Mouse (Mus musculus) large intestine, adult 2 months (tissue): ENCODE results near the gene Utrn. TPM values are rescaled to one million over a fixed set of nuclear protein-coding genes. Genes with fewer than 3 reads are reported as not detected.
A peak's percentile ranks its signal among the peaks of the same experiment; 100 is the strongest.

Experiments
- DNase-seq: peaks from one replicate; pipeline ENCODE4 v3.0.0-alpha.2; 2012; ENCODE audit warnings: low read depth, low spot score
- WGBS: fragments of 180-500 bp; shearing (Covaris S2); methylation state at CpG from one replicate; pipeline ENCODE4 v1.1.7; 2018; 5-methylcytosine and 5-hydroxymethylcytosine counted together
- polyA plus RNA-seq: library from polyadenylated mRNA; depleted of rRNA; stranded (reverse); fragments of >200 nt; gene quantifications from 2 replicates; pipeline ENCODE4 v1.2.3, GENCODE M21; 2012

Utrn gene
- polyA plus RNA-seq, 1 experiment, result 10.5 TPM

DNA sequence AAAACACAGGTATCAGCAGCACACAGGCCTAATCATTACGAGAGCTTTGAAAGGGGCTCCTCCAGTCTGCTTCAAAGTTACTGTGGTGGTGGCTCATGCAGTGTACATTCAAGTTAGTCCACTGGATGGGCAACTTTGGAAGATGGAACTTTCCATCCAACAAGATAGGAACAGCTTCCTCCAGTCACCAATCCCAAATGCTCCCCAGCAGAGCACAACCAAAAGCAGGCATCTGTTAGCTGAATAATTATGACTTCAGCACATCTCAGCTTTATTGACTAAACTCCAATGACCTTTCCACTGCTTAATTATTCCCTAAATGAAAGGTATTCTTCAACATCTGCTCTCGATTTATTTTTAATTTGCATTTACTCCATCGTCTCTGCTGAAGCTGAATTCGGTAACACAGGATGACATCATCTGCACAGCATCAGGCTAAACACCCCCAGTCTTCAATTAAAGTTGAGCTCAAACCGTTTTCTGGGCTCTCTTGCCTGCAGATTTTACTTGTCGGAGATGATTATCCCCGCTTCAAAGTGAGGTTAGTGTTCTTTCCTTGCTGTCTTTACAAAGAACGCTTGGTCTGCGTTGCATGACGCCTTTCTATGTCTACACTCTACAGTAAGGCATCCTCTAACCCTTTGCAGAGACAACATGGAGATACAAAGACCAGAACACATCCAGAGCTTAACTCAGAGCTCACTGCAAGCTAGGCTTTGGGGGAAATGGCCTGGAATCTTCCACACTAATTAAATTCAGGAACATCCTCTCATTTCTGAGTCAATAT lies 20.6 kb downstream of the Utrn start:
- no peak for DNase-seq
- WGBS, result 83% methylated on average over 10 of the region's 10 CpGs

DNA sequence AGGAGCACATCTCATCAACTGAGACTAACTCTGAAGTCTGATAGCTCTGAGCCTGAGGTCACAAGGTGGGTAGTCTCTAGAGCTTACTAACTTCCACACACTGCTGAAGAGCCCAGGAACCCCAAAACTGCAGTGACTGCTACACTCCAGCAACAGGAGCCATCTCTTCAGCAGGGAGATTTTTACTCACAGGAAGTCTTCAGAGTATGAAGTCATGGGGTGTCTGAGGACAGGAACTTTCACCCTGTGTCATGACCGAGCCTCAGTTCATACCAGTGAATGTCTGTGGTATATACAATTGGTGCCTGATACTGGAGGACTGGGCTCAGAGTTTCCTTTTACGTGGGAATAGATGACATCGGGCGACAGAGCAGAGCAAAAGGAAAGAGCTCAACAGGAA lies 26.6 kb downstream of the Utrn start:
- WGBS, result 74% methylated on average over 4 of the region's 4 CpGs
- no peak for DNase-seq

DNA sequence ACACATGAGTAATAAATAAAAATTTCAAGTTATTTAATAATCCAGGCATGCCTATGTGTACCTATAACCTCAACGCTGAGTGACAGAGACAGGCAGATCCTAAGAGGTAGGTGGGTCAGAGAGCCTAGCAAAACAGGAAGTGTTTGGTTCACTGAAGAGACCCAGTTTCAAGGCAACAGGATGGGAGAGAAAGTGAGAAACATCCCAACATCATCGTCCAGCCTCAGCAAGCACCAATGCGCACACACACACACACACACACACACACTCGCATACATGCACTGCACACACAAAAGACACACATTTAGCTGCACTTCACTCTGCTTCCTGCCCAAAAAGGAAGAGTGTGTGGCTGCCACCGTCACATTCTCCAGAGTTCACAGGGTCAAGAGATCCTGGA lies 27.7 kb downstream of the Utrn start:
- DNase-seq, result no peak
- whole genome bisulfite sequencing, result 82% methylated on average over 5 of the region's 5 CpGs

DNA sequence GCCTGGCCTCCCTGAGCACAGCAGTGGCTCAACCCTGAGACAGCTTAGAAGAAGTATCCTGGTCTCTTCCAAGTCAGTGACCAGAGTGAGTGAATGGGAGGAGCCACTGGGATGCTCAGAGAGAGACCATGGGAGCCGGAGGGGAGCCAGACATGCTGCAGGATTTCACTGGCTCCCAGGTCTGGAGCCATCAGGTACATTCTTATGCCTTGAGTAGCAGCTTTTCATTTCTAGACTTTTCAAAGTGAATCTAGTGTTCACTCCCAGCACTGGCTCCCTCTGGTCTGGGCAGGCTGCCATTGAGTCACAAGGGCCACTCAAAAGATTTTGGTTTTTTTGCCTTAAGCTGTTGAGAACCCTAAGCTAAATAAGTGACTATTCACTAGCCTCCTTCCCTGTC lies 31.5 kb downstream of the Utrn start:
- 78% methylated on average over 1 of the region's 1 CpGs for WGBS
- DNase-seq, result no peak

DNA sequence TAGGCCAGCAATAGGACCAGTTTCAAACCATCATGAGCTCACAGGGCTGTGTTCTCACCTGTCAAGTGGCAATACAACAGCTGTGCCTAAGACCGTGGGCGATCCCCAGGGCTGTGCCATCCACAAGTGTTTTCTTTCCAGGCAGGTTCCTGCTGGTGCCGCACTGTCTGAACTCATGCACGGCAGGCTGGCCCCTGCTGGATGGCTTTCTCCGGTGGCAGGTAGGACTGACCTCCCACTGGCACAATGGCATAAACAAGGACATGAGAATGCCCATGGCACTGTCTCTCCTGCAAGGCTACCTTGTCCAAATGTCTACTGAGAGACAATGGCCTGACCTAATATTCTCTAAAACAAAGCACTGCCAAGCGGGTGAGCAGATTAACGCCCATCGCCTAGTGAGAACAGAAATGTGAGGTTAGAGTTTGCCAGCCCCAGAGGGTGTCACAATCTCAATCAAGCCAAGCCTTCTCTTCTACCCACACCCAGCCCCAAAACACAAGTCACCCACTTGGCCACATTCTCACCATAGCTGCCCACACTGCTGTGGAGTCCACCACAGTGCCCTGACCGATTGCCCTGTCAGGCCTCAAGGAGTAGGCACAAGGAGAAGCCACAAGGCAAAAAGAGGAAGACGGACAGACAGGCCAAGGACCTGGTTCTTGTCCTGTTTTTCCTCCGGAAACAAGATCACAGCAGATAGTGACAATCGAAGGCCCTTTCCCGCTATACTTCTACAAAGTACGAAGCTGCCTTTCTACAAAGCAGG lies 32.9 kb downstream of the Utrn start:
- no peak for DNase-seq
- WGBS, result 92% methylated on average over 14 of the region's 14 CpGs

DNA sequence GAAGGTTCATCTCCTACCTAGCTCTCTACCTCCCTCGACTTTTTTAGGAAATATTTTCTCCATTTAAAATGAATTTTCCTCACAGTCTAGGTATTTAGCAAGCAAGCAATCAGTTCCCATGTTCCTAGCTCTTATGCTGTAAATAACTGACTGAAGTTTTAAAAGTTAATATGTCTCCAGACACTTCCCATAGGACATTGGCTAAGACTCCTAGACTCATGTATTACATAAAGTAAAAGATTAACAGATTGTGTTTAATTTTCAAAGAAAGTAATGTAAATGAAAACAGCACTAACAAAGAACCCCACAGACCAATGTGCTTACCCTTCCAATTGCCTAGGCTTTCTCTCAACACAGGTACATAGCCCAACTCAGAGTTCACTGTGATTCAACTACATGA lies 35.0 kb downstream of the Utrn start:
- DNase-seq, result no peak
- WGBS, result 26% methylated on average over 1 of the region's 1 CpGs

DNA sequence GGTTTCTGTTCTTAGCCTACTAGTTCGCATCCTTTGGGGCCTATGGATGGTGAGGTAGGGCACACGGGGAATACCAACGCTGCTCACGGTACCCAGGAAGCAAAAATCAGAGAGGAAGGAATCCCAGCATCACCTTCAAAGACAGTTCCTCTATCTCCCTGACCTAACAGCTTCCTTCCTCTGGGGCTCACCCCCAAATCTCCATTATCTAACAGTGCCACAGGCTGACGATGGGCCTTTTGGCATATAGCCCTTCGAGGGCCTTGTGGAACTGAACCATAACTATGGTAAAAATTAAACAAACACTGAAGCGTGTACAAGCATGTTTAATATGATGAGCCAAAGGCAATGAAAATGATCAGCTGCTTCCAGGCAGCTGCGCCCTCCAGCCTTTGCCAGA lies 37.0 kb downstream of the Utrn start:
- no peak for DNase-seq
- WGBS, result 62% methylated on average over 8 of the region's 8 CpGs

DNA sequence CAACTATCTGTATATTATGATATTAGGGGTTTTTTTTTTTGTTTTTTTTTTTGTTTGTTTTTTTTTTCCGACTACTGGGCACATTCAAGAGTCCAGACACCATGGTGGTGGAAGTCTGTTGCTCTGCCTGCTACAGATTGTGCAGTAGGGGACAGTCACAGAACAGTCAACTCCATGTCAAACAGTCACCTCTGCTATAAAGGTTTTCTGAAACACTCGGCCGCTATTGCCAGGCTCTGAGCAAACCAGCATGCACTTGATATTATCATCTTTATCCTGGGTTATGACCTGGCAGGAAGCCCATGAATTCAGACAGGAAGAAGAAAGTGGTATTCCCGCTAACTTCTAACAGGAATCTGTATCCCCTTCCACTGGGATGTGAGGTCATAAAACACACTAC lies 41.4 kb downstream of the Utrn start:
- WGBS, result 24% methylated on average over 4 of the region's 4 CpGs
- no peak for DNase-seq

DNA sequence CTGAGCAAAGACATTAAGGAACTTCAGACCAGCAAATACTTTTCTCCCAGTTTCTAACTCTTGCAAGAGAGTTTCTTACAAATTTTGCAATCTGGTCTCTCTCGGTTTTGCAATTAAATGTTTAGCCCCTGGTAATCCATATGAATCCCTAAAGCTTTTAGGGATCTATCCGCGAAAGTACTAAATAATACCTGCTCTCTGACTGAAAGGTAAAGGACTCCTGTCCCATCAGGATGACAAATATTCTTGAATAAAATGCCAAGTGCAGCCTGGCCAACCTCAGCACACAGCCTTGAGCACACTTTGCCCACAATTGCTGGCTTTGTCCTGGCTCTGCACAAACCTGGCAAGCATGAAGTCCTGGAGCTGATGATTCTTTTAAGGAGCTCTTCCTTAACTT lies 41.9 kb downstream of the Utrn start:
- no peak for DNase-seq

DNA sequence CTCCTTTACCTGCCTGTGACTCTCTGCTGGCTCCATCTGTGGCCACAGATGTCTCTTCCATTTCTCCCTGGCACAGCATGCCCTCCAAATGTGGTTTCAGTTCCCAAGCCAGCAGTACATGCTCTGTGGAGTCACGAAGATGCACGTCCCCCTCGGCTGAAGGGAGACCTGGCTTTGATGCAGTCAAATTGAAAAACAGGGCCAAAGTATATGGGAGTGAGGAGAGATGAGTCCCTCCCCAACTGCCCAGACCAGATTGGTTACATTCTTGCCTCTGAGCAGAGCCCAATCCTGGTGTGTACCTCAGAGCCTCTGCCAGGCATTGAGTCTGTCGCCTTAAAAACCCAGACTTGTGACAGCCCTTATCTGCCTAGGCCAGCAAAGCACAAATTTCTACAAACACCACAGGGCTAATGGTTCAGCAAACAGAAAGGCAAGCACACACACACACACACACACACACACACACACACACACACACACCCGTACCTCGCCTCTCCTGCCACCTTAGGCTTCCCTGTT lies 42.3 kb downstream of the Utrn start:
- WGBS, result 32% methylated on average over 6 of the region's 6 CpGs
- DNase-seq, result peak; percentile 31

More for the DNA sequence above, 41.9 kb downstream of the Utrn start:
- WGBS, result 53% methylated on average over 3 of the region's 3 CpGs

DNA sequence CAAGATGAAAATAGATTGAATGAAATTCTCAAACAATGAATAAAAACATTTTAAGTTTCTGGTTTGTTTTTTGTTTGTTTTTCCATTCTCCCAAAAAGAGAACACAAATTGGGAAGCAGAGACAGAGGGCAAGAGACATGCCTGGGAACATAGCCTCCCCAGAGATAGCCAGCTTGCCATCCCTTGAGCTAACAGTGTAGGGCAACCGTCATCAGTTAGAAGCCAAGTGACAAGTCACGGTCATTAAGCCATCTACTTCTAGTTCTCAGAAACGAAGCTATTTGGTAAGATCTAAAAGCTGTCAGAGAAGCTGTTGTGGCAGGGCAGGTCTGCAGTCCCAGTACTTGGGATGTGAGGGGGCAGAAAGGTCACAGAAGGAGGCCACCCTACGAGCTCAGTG lies 44.8 kb downstream of the Utrn start:
- DNase-seq, result no peak
- WGBS, result 66% methylated on average over 4 of the region's 4 CpGs

DNA sequence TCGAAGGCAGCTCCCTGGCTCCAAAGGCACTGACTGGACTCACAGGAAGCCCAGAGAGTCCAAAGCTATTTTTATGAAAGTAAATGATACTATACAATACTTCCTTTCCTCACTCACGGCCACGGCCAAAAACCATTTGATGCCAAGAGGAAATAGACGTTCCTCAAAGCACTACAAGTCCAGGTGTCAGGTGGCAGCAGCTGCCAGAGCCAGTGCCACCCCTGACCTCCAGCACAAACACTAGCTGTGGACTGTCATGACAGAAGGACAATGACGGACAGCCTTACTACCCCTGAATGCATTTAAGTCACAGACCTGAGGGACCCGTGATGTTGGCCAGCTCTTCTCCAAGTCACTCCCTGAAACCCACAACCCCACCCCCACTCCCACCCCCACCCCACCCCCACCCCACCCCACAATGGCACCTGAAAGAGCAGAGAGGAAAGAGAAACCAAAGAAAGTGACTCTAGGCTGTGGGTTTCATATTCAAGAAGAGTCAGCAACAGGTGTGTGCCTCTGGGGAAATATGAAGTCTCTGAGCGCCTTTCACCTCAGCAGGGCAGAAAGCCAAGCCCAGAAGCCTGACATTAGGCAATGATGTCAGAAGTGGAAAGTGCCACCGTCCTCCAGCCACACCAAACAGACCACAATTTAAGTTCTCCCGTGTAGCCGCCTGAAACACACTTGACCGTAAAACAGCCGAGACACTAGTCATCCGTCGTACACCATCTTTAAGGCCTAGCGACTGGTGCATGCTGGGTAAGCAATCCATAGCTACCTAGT lies 45.5 kb downstream of the Utrn start:
- peak; percentile 32 for DNase-seq
- WGBS, result 25% methylated on average over 15 of the region's 15 CpGs

DNA sequence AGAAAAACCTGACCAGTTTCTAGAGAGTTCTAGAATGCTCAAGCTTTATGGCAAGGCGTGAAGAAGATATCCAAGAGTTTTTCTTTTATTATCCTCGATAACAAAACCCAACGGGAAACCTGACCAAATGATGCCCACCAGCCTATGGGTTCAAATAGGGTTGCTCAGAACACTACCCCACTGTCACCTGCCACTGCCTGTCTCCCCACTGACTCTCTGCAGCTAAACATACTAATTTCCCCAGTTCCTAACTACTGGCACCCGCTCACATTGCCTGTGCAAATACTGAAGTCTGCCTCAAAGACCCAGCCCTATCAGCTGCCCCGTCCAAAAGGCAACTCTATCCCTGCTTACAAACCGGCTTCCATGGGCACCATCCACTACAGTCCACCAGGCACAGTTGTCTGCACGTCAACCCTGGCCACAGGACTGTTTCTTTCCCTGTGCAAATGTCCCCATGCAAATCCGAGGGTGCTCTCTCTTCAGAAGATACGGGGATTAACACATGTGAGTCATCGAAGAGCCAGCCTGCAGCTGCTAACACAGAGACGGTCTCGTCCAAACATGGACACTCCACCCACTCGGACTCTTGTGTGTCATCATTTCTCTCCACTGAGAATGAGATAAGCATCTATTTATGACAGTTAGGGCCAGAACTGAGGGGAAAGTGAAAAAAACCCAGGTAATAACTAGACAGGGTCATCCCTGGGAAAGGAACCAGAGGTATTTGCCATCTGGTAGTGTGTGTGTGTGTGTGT lies 48.0 kb downstream of the Utrn start:
- 31% methylated on average over 13 of the region's 13 CpGs for WGBS
- no peak for DNase-seq

DNA sequence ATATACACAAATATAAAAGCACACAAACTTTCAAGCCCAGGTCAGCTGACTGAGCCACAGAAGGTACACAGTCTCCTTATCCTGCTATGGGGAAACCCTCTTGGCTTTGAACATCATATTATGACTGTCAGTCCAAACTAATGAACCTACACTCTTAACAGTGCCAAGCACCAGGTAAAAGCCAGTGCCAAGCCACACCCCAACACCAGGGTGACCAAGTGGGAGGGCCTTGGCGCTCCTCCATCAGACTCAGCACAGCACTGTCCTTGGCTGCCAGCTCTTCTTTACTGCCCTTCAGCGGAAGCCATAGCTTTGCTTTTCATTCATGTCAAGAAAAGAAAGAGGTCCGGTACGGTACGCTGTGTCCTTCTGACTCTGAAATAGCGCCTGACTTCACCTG lies 51.8 kb downstream of the Utrn start:
- 34% methylated on average over 6 of the region's 6 CpGs for WGBS
- peak; percentile 76 for DNase-seq

DNA sequence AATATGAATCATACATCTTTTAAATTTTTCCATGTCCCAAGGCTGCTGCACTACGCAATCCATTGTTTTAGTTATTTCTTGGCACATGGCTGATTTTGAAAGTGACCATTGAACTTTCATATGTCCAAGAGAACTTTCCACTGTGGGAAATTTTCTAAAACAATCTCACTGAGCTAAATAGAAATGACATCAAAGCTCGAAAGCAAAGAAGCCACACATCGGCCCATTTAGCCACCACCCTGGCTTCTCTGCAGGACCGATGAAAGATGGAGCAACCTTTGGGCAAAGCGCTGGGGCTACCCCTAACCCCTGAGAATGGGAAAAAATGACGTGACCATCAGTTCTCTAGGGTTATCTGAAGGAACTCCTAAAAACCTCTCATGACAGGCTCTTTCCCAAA lies 52.6 kb downstream of the Utrn start:
- DNase-seq, result no peak
- WGBS, result 80% methylated on average over 6 of the region's 6 CpGs

DNA sequence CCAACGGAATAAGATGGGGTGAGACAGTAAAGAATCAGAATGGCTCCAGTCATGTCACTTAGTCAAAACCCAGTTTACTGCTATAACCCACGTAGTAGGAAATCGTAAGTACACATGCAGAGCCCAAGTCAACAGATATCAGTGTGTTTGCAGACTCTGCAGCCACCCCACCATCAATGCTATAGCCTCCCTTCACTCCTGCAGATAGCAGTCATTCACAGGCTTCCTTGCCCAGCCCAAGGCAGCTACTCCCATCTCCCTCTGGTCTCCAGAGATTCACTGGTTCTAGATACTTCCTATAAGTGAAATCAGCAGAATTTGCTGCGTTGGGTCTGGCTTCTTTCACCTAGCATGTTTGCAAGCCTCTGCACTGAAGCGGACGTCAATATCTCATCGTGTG lies 54.8 kb downstream of the Utrn start:
- WGBS, result 90% methylated on average over 7 of the region's 7 CpGs
- DNase-seq, result no peak

DNA sequence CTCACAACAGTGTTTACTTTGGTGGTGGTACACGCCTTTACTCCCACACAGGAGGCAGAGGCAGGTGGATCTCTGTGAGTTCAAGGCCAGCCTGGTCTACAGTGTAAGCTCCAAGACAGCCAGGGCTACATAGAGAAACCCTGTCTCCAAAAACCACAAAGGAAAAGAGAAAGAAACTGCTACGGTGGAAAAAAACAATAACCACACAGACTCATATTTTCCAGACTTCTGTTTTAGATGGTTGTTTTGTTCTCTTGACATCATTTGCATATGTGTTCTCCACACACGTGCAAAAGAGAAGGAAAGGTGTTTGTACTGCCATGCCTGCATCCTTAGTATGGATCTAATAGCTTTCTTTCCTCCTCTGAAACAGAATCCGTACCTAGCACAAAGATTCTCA lies 55.3 kb downstream of the Utrn start:
- WGBS, result 77% methylated on average over 4 of the region's 4 CpGs
- DNase-seq, result no peak

DNA sequence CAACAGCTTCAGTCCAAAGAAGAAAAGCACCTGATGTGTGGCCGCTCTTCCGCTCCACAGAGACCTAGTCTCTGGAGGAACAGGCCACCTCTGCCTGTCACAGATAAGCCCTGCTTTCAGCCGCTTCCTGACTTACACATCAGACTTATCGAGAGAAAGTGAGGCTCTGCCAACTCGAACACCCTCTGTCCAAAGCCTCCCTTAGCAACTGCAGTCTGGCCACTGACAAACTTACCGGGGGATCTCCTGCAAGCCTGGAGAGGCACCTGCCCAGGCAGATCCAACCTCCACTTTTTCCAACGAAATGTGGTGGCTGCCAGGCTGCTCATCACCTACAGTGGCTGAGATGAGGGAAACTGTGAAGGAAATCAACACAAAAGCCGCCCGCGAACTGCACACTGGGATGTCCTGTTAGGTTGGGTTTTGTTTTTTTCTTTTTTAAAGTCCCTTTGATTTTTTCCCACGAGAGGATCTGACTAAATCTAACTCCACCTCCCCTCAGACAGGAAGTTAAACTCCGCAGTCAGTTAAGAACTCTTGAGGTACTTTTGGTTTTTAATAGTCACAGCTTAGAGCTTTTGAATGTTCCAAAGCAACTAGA lies 55.9 kb downstream of the Utrn start:
- WGBS, result 69% methylated on average over 12 of the region's 12 CpGs
- DNase-seq, result no peak

DNA sequence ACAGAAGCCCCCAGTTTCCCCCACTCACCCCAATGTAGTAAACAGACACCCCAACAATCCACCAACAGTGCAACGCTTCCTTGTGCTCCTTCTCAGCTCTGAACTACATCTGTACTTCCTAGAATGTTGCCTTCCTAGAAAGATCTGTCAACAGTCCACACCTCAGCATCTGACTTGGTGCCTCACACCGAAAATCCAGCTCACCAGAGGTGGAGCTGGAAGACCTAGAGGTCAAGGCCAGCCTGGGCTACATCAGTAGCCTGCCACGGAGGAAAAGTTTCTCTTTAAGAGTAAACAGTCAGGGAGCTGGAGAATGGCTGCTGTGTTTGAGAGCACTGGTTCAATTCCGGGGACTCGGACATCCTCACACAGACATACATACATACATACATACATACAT lies 56.5 kb downstream of the Utrn start:
- DNase-seq, result no peak
- WGBS, result 52% methylated on average over 5 of the region's 5 CpGs
